Mouse (Mus musculus) MEL (cell line): ENCODE data around the gene Gm14137. TPM values are rescaled to one million over a fixed set of nuclear protein-coding genes. Genes with fewer than 3 reads are reported as not detected.

Experiments
- DNase-seq: peaks from one replicate; pipeline ENCODE4 v3.0.0; 2011; ENCODE audit warnings: low read depth, low spot score
- H3K27ac ChIP-seq: 2 replicates; pipeline ENCODE4 v1.5.1; 2012; ENCODE audit warnings: low read depth, mild to moderate bottlenecking, control low read depth, low read length, moderate library complexity; ENCODE audit not compliant: control insufficient read depth
- H3K27me3 ChIP-seq, 2 experiments: fragments of 150-350 bp in 1 of 2; sonication (generic) in 1 of 2; 2 replicates each; pipeline ENCODE4 v1.6.1; 2012; ENCODE audit warnings: low read length in 2 of 2, mild to moderate bottlenecking in 2 of 2, improper control_type of control experiment in 1 of 2, moderate library complexity in 1 of 2; ENCODE audit not compliant: insufficient read depth in 2 of 2, control insufficient read depth in 1 of 2
- H3K36me3 ChIP-seq, 2 experiments: 2 replicates each; pipeline ENCODE4 v1.6.1; 2012 to 2014; ENCODE audit warnings: low read length in 2 of 2, improper control_type of control experiment in 1 of 2, inconsistent platforms in 1 of 2, mild to moderate bottlenecking in 1 of 2; ENCODE audit not compliant: insufficient read depth in 2 of 2, control insufficient read depth in 1 of 2
- H3K4me1 ChIP-seq, 2 experiments: fragments of 150-350 bp in 1 of 2; sonication (generic) in 1 of 2; 2 replicates each; pipeline ENCODE4 v1.6.1; 2012; ENCODE audit warnings: low read length in 2 of 2, improper control_type of control experiment in 1 of 2, mild to moderate bottlenecking in 1 of 2; ENCODE audit not compliant: insufficient read depth in 2 of 2, control insufficient read depth in 1 of 2
- H3K4me3 ChIP-seq, 2 experiments: fragments of 150-350 bp in 1 of 2; sonication (generic) in 1 of 2; 2 replicates each; pipeline ENCODE4 v1.5.1; 2012; ENCODE audit warnings: low read depth in 2 of 2, low read length in 2 of 2, mild to moderate bottlenecking in 2 of 2, moderate library complexity in 2 of 2, control low read depth in 1 of 2, improper control_type of control experiment in 1 of 2; ENCODE audit not compliant: control insufficient read depth in 1 of 2, insufficient read depth in 1 of 2
- H3K79me2 ChIP-seq: 2 replicates; pipeline ENCODE4 v1.6.1; 2012; ENCODE audit warnings: mild to moderate bottlenecking, low read length, moderate library complexity; ENCODE audit not compliant: control insufficient read depth, poor library complexity, insufficient read depth
- H3K9ac ChIP-seq: 2 replicates; pipeline ENCODE4 v1.6.1; 2012; ENCODE audit warnings: low read depth, mild to moderate bottlenecking, control low read depth, low read length, moderate library complexity; ENCODE audit not compliant: control insufficient read depth, poor library complexity, severe bottlenecking
- H3K9me3 ChIP-seq: fragments of 150-350 bp; sonication (generic); replicated peaks from 2 replicates; pipeline ENCODE4 v1.6.1; 2012; ENCODE audit warnings: mild to moderate bottlenecking, low read length, improper control_type of control experiment, moderate library complexity; ENCODE audit not compliant: insufficient read depth
- BHLHE40 ChIP-seq: IDR thresholded peaks from 2 replicates; pipeline ENCODE4 v1.6.1; 2012; ENCODE audit warnings: low read depth, mild to moderate bottlenecking, inconsistent platforms, low read length, improper control_type of control experiment, borderline replicate concordance
- CHD1 ChIP-seq: IDR thresholded peaks from 2 replicates; pipeline ENCODE4 v1.6.1; 2012; ENCODE audit warnings: low read depth, mild to moderate bottlenecking, inconsistent platforms, low read length, improper control_type of control experiment
- CTCF ChIP-seq, 3 experiments: IDR thresholded peaks in 2 of 3; conservative IDR thresholded peaks in 1 of 3; 2 replicates each; pipeline ENCODE4 v1.5.1; 2011 to 2012; ENCODE audit warnings: low read length in 3 of 3, low read depth in 2 of 3, mild to moderate bottlenecking in 2 of 3, improper control_type of control experiment in 1 of 3, inconsistent platforms in 1 of 3, mixed read lengths in 1 of 3, moderate library complexity in 1 of 3; ENCODE audit not compliant: control insufficient read depth in 1 of 3, insufficient read depth in 1 of 3, poor library complexity in 1 of 3, severe bottlenecking in 1 of 3
- ELF1 ChIP-seq: IDR thresholded peaks from 2 replicates; pipeline ENCODE4 v1.6.1; 2014; ENCODE audit warnings: low read depth, mild to moderate bottlenecking, inconsistent platforms, low read length, improper control_type of control experiment, moderate library complexity
- EP300 ChIP-seq, 2 experiments: IDR thresholded peaks; 2 replicates each; pipeline ENCODE4 v1.6.1; 2011; ENCODE audit warnings: improper control_type of control experiment in 2 of 2, low read length in 2 of 2, low read depth in 1 of 2, mild to moderate bottlenecking in 1 of 2
- ETS1 ChIP-seq: IDR thresholded peaks from 2 replicates; pipeline ENCODE4 v1.6.1; 2012; ENCODE audit warnings: low read depth, mild to moderate bottlenecking, inconsistent platforms, low read length, improper control_type of control experiment, moderate library complexity
- GABPA ChIP-seq: IDR thresholded peaks from 2 replicates; pipeline ENCODE4 v1.6.1; 2012; ENCODE audit warnings: low read depth, mild to moderate bottlenecking, inconsistent platforms, low read length, improper control_type of control experiment, moderate library complexity
- MEF2A ChIP-seq: IDR thresholded peaks from 2 replicates; pipeline ENCODE4 v1.6.1; 2014; ENCODE audit warnings: low read depth, mild to moderate bottlenecking, inconsistent platforms, low read length, improper control_type of control experiment; ENCODE audit not compliant: poor library complexity, insufficient replicate concordance, severe bottlenecking; ENCODE audit errors: extremely low read depth
- MYB ChIP-seq: IDR thresholded peaks from 2 replicates; pipeline ENCODE4 v1.6.1; 2011; ENCODE audit warnings: mild to moderate bottlenecking, low read depth, low read length, improper control_type of control experiment
- MYC ChIP-seq: IDR thresholded peaks from 2 replicates; pipeline ENCODE4 v1.6.1; 2011; ENCODE audit warnings: low read depth, mild to moderate bottlenecking, low read length, improper control_type of control experiment, moderate library complexity
- NELFE ChIP-seq: IDR thresholded peaks from 2 replicates; pipeline ENCODE4 v1.6.1; 2011; ENCODE audit warnings: low read depth, low read length, improper control_type of control experiment
- POLR2A ChIP-seq, 2 experiments: IDR thresholded peaks; 2 replicates each; pipeline ENCODE4 v1.6.1; 2011 to 2012; ENCODE audit warnings: low read length in 2 of 2, mild to moderate bottlenecking in 2 of 2, control low read depth in 1 of 2, improper control_type of control experiment in 1 of 2, low read depth in 1 of 2, moderate library complexity in 1 of 2; ENCODE audit not compliant: control insufficient read depth in 1 of 2, insufficient read depth in 1 of 2, poor library complexity in 1 of 2
- POLR2AphosphoS2 ChIP-seq: IDR thresholded peaks from 2 replicates; pipeline ENCODE4 v1.6.1; 2011; ENCODE audit warnings: low read length, improper control_type of control experiment
- POLR2AphosphoS5 ChIP-seq: IDR thresholded peaks from 2 replicates; pipeline ENCODE4 v1.6.1; 2012; ENCODE audit warnings: low read depth, borderline replicate concordance, mild to moderate bottlenecking, inconsistent platforms, low read length, moderate library complexity, mixed read lengths
- RAD21 ChIP-seq: IDR thresholded peaks from 2 replicates; pipeline ENCODE4 v1.6.1; 2011; ENCODE audit warnings: mild to moderate bottlenecking, low read depth, low read length, improper control_type of control experiment
- RCOR1 ChIP-seq: IDR thresholded peaks from 2 replicates; pipeline ENCODE4 v1.6.1; 2012; ENCODE audit warnings: low read depth, mild to moderate bottlenecking, inconsistent platforms, low read length, improper control_type of control experiment
- SIN3A ChIP-seq: IDR thresholded peaks from 2 replicates; pipeline ENCODE4 v1.6.1; 2012; ENCODE audit warnings: low read length, improper control_type of control experiment, inconsistent platforms
- SMC3 ChIP-seq: IDR thresholded peaks from 2 replicates; pipeline ENCODE4 v1.6.1; 2011; ENCODE audit warnings: low read depth, low read length, improper control_type of control experiment
- UBTF ChIP-seq: IDR thresholded peaks from 2 replicates; pipeline ENCODE4 v1.6.1; 2012; ENCODE audit warnings: low read depth, mild to moderate bottlenecking, inconsistent platforms, low read length, improper control_type of control experiment, moderate library complexity, borderline replicate concordance; ENCODE audit not compliant: insufficient read depth
- USF2 ChIP-seq, 2 experiments: IDR thresholded peaks; 2 replicates each; pipeline ENCODE4 v1.6.1; 2011 to 2012; ENCODE audit warnings: improper control_type of control experiment in 2 of 2, low read length in 2 of 2, borderline replicate concordance in 1 of 2, inconsistent platforms in 1 of 2, low read depth in 1 of 2, mild to moderate bottlenecking in 1 of 2; ENCODE audit not compliant: insufficient read depth in 1 of 2
- ZC3H11A ChIP-seq: IDR thresholded peaks from 2 replicates; pipeline ENCODE4 v1.6.1; 2012; ENCODE audit warnings: low read depth, mild to moderate bottlenecking, inconsistent platforms, low read length, improper control_type of control experiment
- polyA plus RNA-seq, 2 experiments: library from polyadenylated mRNA; stranded (reverse) in 1 of 2; unstranded in 1 of 2; fragments of >175 nt in 1 of 2; fragments of >200 nt in 1 of 2; gene quantifications; 2 replicates each; pipeline versions ENCODE4 v1.2.1 to v1.2.4; 2012; ENCODE audit warnings: low replicate concordance in 2 of 2, low read depth in 1 of 2; ENCODE audit not compliant: insufficient read length in 2 of 2, insufficient read depth in 1 of 2, missing spikeins in 1 of 2
- total RNA-seq: library from RNA; depleted of rRNA; stranded (reverse); fragments of 300-350 nt; gene quantifications from 2 replicates; pipeline ENCODE4 v1.2.3, GENCODE M21; 2012

Gene Gm14137
- total and polyA plus RNA-seq, 3 experiments = 0.71 TPM; not detected in 2

- no peaks in the 10 kb centered on the region for H3K27me3 ChIP-seq
Measured at GRCm38 (mm10) chr2:119163999-119164398, 10.3 kb upstream of the Gm14137 start.

GRCm38 (mm10) chr2:119165401-119165800 lies 8.9 kb upstream of the Gm14137 start:
- TF ChIP-seq CTCF (IDR thresholded peaks at IDR 0.05 in 2 of 3, conservative IDR thresholded peaks at IDR 0.05 in 1 of 3; ENCODE audit: control insufficient read depth in 1 of 3, insufficient read depth in 1 of 3, low read depth in 2 of 3, low read length in 3 of 3, poor library complexity in 1 of 3, severe bottlenecking in 1 of 3) = peak; percentile 32 to 46 (median 43)
- TF ChIP-seq RAD21 = peak; percentile 26
- TF ChIP-seq SMC3 = peak; percentile 40
- TF ChIP-seq EP300 (IDR thresholded peaks at IDR 0.05; ENCODE audit: low read depth in 1 of 2, low read length in 2 of 2) = no peak
- Histone ChIP-seq H3K9me3 (no peaks in the 10 kb centered on the region), H3K27me3 (no peaks in the 10 kb centered on the region), H3K36me3 (peaks cover 0 to 13% of the 10 kb centered on the region in 2 experiments; a peak in 2 of 4 replicates), H3K27ac (no peak overlapping the region), H3K4me1 (peaks cover 4 to 20% of the 10 kb centered on the region in 2 experiments), H3K4me3 (no peak overlapping the region), H3K9ac (no peak overlapping the region), H3K79me2 (no peaks in the 10 kb centered on the region)
- DNase-seq = peak; percentile 60

More at GRCm38 (mm10) chr2:119163999-119164398, 10.3 kb upstream of the Gm14137 start:
- Histone ChIP-seq H3K79me2 (no peaks in the 10 kb centered on the region), H3K4me3 (no peak overlapping the region), H3K9ac (no peak overlapping the region), H3K4me1 (peaks cover 4 to 13% of the 10 kb centered on the region in 2 experiments), H3K9me3 (no peaks in the 10 kb centered on the region), H3K36me3 (peaks cover 0 to 10% of the 10 kb centered on the region in 2 experiments; a peak in 2 of 4 replicates), H3K27ac (no peak overlapping the region)
- no peak for TF ChIP-seq CTCF (IDR thresholded peaks at IDR 0.05 in 2 of 3, conservative IDR thresholded peaks at IDR 0.05 in 1 of 3; ENCODE audit: control insufficient read depth in 1 of 3, insufficient read depth in 1 of 3, low read depth in 2 of 3, low read length in 3 of 3, poor library complexity in 1 of 3, severe bottlenecking in 1 of 3)
- no peak for TF ChIP-seq BHLHE40
- no peak for TF ChIP-seq CHD1
- no peak for TF ChIP-seq ZC3H11A
- no peak for TF ChIP-seq POLR2AphosphoS2
- TF ChIP-seq GABPA = no peak
- DNase-seq = no peak

- Histone ChIP-seq H3K27me3 (no peaks in the 10 kb centered on the region), H3K4me3 (no peak within 1 kb of the TSS), H3K27ac (no peak within 1 kb of the TSS), H3K9me3 (no peaks in the 10 kb centered on the region), H3K79me2 (no peaks in the 10 kb centered on the region), H3K36me3 (peaks cover 0 to 14% of the 10 kb centered on the region in 2 experiments; a peak in 2 of 4 replicates), H3K4me1 (peaks cover 7 to 26% of the 10 kb centered on the region in 2 experiments), H3K9ac (no peak within 1 kb of the TSS)
- no peak for DNase-seq
- TF ChIP-seq EP300 (IDR thresholded peaks at IDR 0.05; ENCODE audit: low read depth in 1 of 2, low read length in 2 of 2) (no peak), POLR2AphosphoS5 (no peak), RCOR1 (no peak), ELF1 (no peak), ETS1 (no peak), MYC (no peak), MYB (no peak), NELFE (no peak), POLR2A (IDR thresholded peaks at IDR 0.05; ENCODE audit: control insufficient read depth in 1 of 2, insufficient read depth in 1 of 2, low read depth in 1 of 2, low read length in 2 of 2, poor library complexity in 1 of 2) (no peak), MEF2A (no peak), UBTF (no peak), GABPA (no peak), USF2 (IDR thresholded peaks at IDR 0.05; ENCODE audit: borderline replicate concordance in 1 of 2, insufficient read depth in 1 of 2, low read depth in 1 of 2, low read length in 2 of 2) (no peak), CHD1 (no peak), SIN3A (no peak)
Measured at GRCm38 (mm10) chr2:119166901-119167865, 7.1 kb upstream of the Gm14137 start, which contains the start of gene Gchfr. Gene Gchfr (plus strand): TSS chr2:119167773.
